Mouse (Mus musculus) lung, embryonic 15.5 days (tissue): Measurements from ENCODE around the gene Sfxn1. TPM values are rescaled to one million over a fixed set of nuclear protein-coding genes. Genes with fewer than 3 reads are reported as not detected.

Source experiments
- ATAC-seq: fragments of 200-750 bp; cut with Nextera tagmentation; 2 replicates; pipeline ENCODE4 v1.8.0; 2017; ENCODE audit warnings: moderate number of reproducible peaks, borderline replicate concordance; ENCODE audit not compliant: low FRiP score, low TSS enrichment; ENCODE audit errors: extremely low read depth
- H3K27ac ChIP-seq: fragments of 300-500 bp; sonication (generic); 2 replicates; pipeline ENCODE4 v1.5.1; 2015; ENCODE audit warnings: moderate library complexity, mild to moderate bottlenecking, inconsistent platforms
- H3K27me3 ChIP-seq: fragments of 300-500 bp; sonication (generic); 2 replicates; pipeline ENCODE4 v1.6.1; 2015; ENCODE audit warnings: inconsistent platforms
- H3K36me3 ChIP-seq: fragments of 300-500 bp; sonication (generic); 2 replicates; pipeline ENCODE4 v1.6.1; 2015; ENCODE audit warnings: inconsistent platforms
- H3K4me1 ChIP-seq: fragments of 300-500 bp; sonication (generic); 2 replicates; pipeline ENCODE4 v1.6.1; 2015; ENCODE audit warnings: inconsistent platforms
- H3K4me2 ChIP-seq: fragments of 300-500 bp; sonication (generic); 2 replicates; pipeline ENCODE4 v1.6.1; 2015; ENCODE audit warnings: inconsistent platforms, mild to moderate bottlenecking, moderate library complexity
- H3K4me3 ChIP-seq: fragments of 300-500 bp; sonication (generic); 2 replicates; pipeline ENCODE4 v1.5.1; 2015; ENCODE audit warnings: mild to moderate bottlenecking, inconsistent platforms
- H3K9ac ChIP-seq: fragments of 300-500 bp; sonication (generic); 2 replicates; pipeline ENCODE4 v1.6.1; 2015; ENCODE audit warnings: inconsistent platforms
- H3K9me3 ChIP-seq: fragments of 300-500 bp; sonication (generic); 2 replicates; pipeline ENCODE4 v1.6.1; 2016; ENCODE audit warnings: inconsistent platforms
- WGBS: fragments of 180-500 bp; shearing (Covaris S2); methylation state at CpG from one replicate; pipeline ENCODE4 v1.1.7; 2015; 5-methylcytosine and 5-hydroxymethylcytosine counted together
- polyA plus RNA-seq: library from polyadenylated mRNA; unstranded; fragments of >200 nt; fragmentation: Nextera tagmentation; extraction: Ambion mirVana; gene quantifications from 2 replicates; pipeline ENCODE4 v1.2.1, GENCODE M21; 2015

The Sfxn1 gene
- polyA plus RNA-seq, 1 experiment from 2014 or later, result 61.5 TPM

DNA sequence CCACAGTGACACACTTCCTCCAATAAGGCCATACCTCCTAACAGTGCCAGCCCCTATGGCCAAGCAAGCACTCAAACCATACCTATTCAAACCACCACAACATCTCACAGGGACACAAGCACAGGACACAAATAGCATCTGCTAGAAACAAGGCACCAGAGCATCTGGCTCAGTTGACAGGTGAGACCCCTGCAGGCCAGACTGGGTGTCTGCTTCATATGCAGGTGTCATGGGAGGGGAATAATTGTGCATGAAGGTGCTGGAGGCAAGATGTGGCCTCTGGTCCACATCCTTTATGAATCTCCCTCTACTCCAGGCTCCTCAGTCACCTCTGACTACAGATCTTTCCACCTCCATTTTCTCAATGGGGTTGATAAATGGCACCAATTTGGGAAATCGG is 80.8 kb downstream of the Sfxn1 start:
- no peaks in the 10 kb centered on the region for H3K9me3 ChIP-seq
- ATAC-seq, result no peak
- no peak overlapping the region for H3K9ac ChIP-seq
- 67% methylated on average over 1 of the region's 1 CpGs for WGBS
- H3K4me3 ChIP-seq, result no peak overlapping the region
- no peak overlapping the region for H3K27ac ChIP-seq
- H3K27me3 ChIP-seq, result no peaks in the 10 kb centered on the region
- no peaks in the 10 kb centered on the region for H3K4me1 ChIP-seq
- H3K36me3 ChIP-seq, result no peaks in the 10 kb centered on the region
- H3K4me2 ChIP-seq, result no peak overlapping the region

DNA sequence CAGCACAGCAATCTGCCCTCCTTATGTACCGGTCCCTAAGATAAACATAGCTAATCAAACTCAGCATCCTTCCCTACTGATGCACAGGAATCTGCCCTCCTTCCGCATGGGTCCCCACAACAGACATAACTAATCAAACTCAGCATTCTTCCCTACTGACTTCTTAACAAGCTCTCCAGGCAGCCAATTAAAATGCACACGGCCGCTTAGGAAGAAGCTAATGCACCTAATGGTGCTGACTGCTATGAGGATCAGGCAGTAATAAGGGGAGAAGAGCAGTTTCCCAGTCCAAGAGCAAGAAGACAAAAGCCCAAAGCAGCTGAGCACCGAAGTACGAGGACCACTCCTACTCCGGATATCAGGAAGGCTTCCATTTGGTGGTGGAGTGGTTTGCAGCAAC is 81.2 kb downstream of the Sfxn1 start:
- Histone ChIP-seq H3K9ac (no peak overlapping the region), H3K36me3 (no peaks in the 10 kb centered on the region), H3K27ac (no peak overlapping the region), H3K27me3 (no peaks in the 10 kb centered on the region), H3K4me3 (no peak overlapping the region), H3K9me3 (no peaks in the 10 kb centered on the region), H3K4me1 (no peaks in the 10 kb centered on the region), H3K4me2 (no peak overlapping the region)
- 52% methylated on average over 7 of the region's 7 CpGs for WGBS
- no peak for ATAC-seq

DNA sequence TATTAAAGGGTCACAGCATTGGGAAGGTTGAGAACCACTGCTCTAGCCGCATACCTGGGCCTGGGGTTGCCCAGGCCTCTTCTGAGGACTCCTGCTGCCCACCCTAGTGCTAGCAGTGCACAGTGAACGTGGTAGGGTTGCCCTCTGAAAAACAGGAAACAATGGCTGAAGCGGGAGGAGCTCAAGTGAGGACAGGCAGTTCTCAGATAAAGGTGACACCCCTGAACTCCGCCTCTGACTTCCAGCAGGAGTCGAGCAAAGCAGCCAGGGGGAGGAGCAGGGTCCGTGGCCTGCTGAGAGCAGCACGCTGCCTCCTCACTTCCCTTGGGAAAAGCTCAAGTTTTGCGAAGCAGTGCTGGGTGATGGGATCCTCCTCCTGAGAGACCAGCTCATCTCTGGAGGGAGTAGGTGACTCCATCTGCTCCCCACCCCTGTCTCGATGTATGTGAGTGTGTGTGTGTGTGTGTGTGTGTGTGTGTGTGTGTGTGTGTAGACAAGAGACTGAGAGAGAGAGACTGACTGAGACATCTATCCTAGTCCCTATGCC is 82.1 kb downstream of the Sfxn1 start:
- no peaks in the 10 kb centered on the region for H3K36me3 ChIP-seq
- H3K4me3 ChIP-seq, result no peak overlapping the region
- H3K27ac ChIP-seq, result no peak overlapping the region
- H3K9ac ChIP-seq, result no peak overlapping the region
- 14% methylated on average over 9 of the region's 9 CpGs for WGBS
- H3K4me2 ChIP-seq, result no peak overlapping the region
- H3K27me3 ChIP-seq, result no peaks in the 10 kb centered on the region
- H3K9me3 ChIP-seq, result no peaks in the 10 kb centered on the region
- ATAC-seq, result no peak
- H3K4me1 ChIP-seq, result no peaks in the 10 kb centered on the region

DNA sequence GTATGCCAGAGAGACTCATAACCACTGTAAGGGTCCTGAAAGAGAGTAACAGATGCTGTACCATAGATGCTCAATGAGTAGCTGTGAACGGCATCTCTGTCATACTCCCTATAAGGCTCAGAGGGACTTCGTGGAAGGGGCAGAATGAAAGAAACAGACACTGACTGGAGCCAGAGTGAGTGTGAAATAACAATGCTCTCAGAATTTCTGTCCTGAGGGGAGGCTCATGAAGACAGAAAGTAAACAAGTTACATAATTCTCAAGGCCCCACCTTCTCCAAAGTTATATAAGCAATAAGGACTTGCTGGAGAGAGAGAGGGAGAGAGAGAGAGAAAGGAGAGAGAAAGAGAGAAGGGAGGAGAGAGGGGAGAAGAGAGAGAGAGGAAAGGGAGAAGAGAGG is 84.2 kb downstream of the Sfxn1 start:
- Histone ChIP-seq H3K9ac (no peak overlapping the region), H3K36me3 (no peaks in the 10 kb centered on the region), H3K4me1 (no peaks in the 10 kb centered on the region), H3K27me3 (no peaks in the 10 kb centered on the region), H3K9me3 (no peaks in the 10 kb centered on the region), H3K4me2 (no peak overlapping the region), H3K27ac (no peak overlapping the region), H3K4me3 (no peak overlapping the region)
- no peak for ATAC-seq
- 68% methylated on average over 2 of the region's 2 CpGs for WGBS

Other genes with a start within 250 kb of the Sfxn1 start
- gene Drd1, start 16.2 kb upstream of the Sfxn1 start, polyA plus RNA-seq, result 0.69 and 0.97 TPM in 2 replicates
- 0.12 TPM in 1 of 2 replicates, not detected in the other for gene Hrh2, start 120.3 kb downstream of the Sfxn1 start, polyA plus RNA-seq